Mouse (Mus musculus) myocyte (in vitro differentiated cells): ENCODE results near the gene Tnr. TPM values are rescaled to one million over a fixed set of nuclear protein-coding genes. Genes with fewer than 3 reads are reported as not detected.

Source experiments
- H3K27me3 ChIP-seq: one replicate; pipeline ENCODE4 v1.6.1; 2011; ENCODE audit not compliant: control insufficient read depth, insufficient read depth, insufficient read length
- H3K36me3 ChIP-seq: one replicate; pipeline ENCODE4 v1.6.1; 2011; ENCODE audit not compliant: control insufficient read depth, insufficient read depth
- H3K4me2 ChIP-seq: one replicate; pipeline ENCODE4 v1.6.1; 2011; ENCODE audit warnings: low read depth, control low read depth
- H3K4me3 ChIP-seq: one replicate; pipeline ENCODE4 v1.5.1; 2011; ENCODE audit warnings: mild to moderate bottlenecking, control low read depth, moderate library complexity
- H3K79me2 ChIP-seq: one replicate; pipeline ENCODE4 v1.6.1; 2011; ENCODE audit not compliant: control insufficient read depth, insufficient read depth
- H3ac ChIP-seq: one replicate; pipeline ENCODE4 v1.6.1; 2011; ENCODE audit not compliant: control insufficient read depth, insufficient read length
- CEBPB ChIP-seq: IDR thresholded peaks from 2 replicates; pipeline ENCODE4 v1.6.1; 2011; ENCODE audit warnings: mild to moderate bottlenecking, moderate library complexity; ENCODE audit not compliant: poor library complexity, insufficient read depth, severe bottlenecking
- E2F4 ChIP-seq: IDR thresholded peaks from one replicate; pipeline ENCODE4 v1.6.1; 2011; ENCODE audit warnings: mild to moderate bottlenecking, control low read depth, moderate library complexity; ENCODE audit not compliant: insufficient read depth
- MAX ChIP-seq: IDR thresholded peaks from one replicate; pipeline ENCODE4 v1.6.1; 2011; ENCODE audit warnings: low read depth, mild to moderate bottlenecking, control low read depth
- MYOD1 ChIP-seq, 3 experiments: IDR thresholded peaks; one replicate each; pipeline ENCODE4 v1.6.1; 2011; ENCODE audit warnings: control low read depth in 2 of 3, low read depth in 2 of 3, mild to moderate bottlenecking in 2 of 3, moderate library complexity in 1 of 3; ENCODE audit not compliant: insufficient read length in 2 of 3, control insufficient read depth in 1 of 3
- MYOG ChIP-seq, 3 experiments: IDR thresholded peaks; one replicate each; pipeline ENCODE4 v1.6.1; 2011; ENCODE audit warnings: control low read depth in 2 of 3, low read depth in 2 of 3, mild to moderate bottlenecking in 2 of 3; ENCODE audit not compliant: insufficient read length in 2 of 3, control insufficient read depth in 1 of 3, insufficient read depth in 1 of 3
- POLR2A ChIP-seq: IDR thresholded peaks from one replicate; pipeline ENCODE4 v1.6.1; 2011; ENCODE audit warnings: low read depth, mild to moderate bottlenecking, control low read depth, moderate library complexity; ENCODE audit not compliant: insufficient read length
- POLR2AphosphoS2 ChIP-seq: IDR thresholded peaks from one replicate; pipeline ENCODE4 v1.6.1; 2011; ENCODE audit warnings: low read depth, control low read depth; ENCODE audit not compliant: insufficient read length
- REST ChIP-seq: IDR thresholded peaks from one replicate; pipeline ENCODE4 v1.6.1; 2011; ENCODE audit warnings: mild to moderate bottlenecking, control low read depth, moderate library complexity; ENCODE audit not compliant: insufficient read depth, insufficient read length
- SRF ChIP-seq: IDR thresholded peaks from one replicate; pipeline ENCODE4 v1.6.1; 2011; ENCODE audit warnings: low read depth; ENCODE audit not compliant: control insufficient read depth, insufficient read length
- TCF12 ChIP-seq: IDR thresholded peaks from one replicate; pipeline ENCODE4 v1.6.1; 2011; ENCODE audit warnings: mild to moderate bottlenecking, control low read depth; ENCODE audit not compliant: poor library complexity, insufficient read depth, severe bottlenecking
- TCF3 ChIP-seq: IDR thresholded peaks from one replicate; pipeline ENCODE4 v1.6.1; 2011; ENCODE audit warnings: low read depth, control low read depth; ENCODE audit not compliant: insufficient read length
- USF1 ChIP-seq: IDR thresholded peaks from one replicate; pipeline ENCODE4 v1.6.1; 2011; ENCODE audit warnings: low read depth, mild to moderate bottlenecking, control low read depth, moderate library complexity
- polyA plus RNA-seq: library from polyadenylated mRNA; unstranded; fragments of >200 nt; fragmentation: generic; extraction: Trizol; gene quantifications from one replicate; pipeline ENCODE4 v1.2.1, GENCODE M21; 2012; ENCODE audit warnings: missing spikeins

Tnr gene
- polyA plus RNA-seq, 1 experiment, result 0.02 TPM

GRCm38 (mm10) chr1:159968395-159968794 lies 444.8 kb downstream of the Tnr start:
- H3K27me3 ChIP-seq, result no peaks in the 10 kb centered on the region
- no peak overlapping the region for H3K4me2 ChIP-seq
- no peaks in the 10 kb centered on the region for H3K79me2 ChIP-seq
- no peak overlapping the region for H3ac ChIP-seq
- no peak for TF ChIP-seq MYOD1 (IDR thresholded peaks at IDR 0.05; ENCODE audit: control insufficient read depth in 1 of 3, insufficient read length in 2 of 3, low read depth in 2 of 3)
- TF ChIP-seq TCF3, result no peak
- no peak for TF ChIP-seq POLR2A
- TF ChIP-seq SRF, result no peak
- no peak for TF ChIP-seq MYOG (IDR thresholded peaks at IDR 0.05; ENCODE audit: control insufficient read depth in 1 of 3, insufficient read depth in 1 of 3, insufficient read length in 2 of 3, low read depth in 2 of 3)
- no peak for TF ChIP-seq TCF12
- TF ChIP-seq CEBPB, result no peak
- no peaks in the 10 kb centered on the region for H3K36me3 ChIP-seq
- no peak overlapping the region for H3K4me3 ChIP-seq

DNA sequence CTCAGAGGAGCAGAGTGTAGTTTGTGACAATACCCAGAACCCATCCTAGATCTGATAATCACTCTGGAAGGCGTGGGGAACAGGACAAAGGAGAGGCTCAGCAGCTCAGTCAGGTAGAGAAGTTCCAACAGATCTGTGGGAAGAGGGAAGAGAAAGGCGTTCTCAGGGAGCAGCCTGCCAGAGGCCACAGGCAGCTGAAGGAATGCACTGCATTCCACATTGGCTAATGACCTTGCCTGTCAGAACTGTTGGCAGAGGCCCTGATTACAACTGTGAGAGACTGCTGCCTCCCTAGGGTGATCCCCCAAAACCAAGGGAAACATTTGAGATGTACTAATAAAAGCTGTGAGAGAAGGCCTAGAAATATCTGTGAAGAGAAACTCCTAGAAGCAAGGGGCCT lies 454.2 kb downstream of the Tnr start:
- H3K36me3 ChIP-seq, result no peaks in the 10 kb centered on the region
- H3K4me2 ChIP-seq, result no peak overlapping the region
- H3ac ChIP-seq, result no peak overlapping the region
- H3K79me2 ChIP-seq, result no peaks in the 10 kb centered on the region
- no peak for TF ChIP-seq E2F4
- no peak for TF ChIP-seq TCF3
- no peak for TF ChIP-seq MYOG (IDR thresholded peaks at IDR 0.05; ENCODE audit: control insufficient read depth in 1 of 3, insufficient read depth in 1 of 3, insufficient read length in 2 of 3, low read depth in 2 of 3)
- TF ChIP-seq REST, result no peak
- TF ChIP-seq TCF12, result no peak
- no peak for TF ChIP-seq POLR2AphosphoS2
- no peak for TF ChIP-seq USF1
- no peak overlapping the region for H3K4me3 ChIP-seq
- no peaks in the 10 kb centered on the region for H3K27me3 ChIP-seq

DNA sequence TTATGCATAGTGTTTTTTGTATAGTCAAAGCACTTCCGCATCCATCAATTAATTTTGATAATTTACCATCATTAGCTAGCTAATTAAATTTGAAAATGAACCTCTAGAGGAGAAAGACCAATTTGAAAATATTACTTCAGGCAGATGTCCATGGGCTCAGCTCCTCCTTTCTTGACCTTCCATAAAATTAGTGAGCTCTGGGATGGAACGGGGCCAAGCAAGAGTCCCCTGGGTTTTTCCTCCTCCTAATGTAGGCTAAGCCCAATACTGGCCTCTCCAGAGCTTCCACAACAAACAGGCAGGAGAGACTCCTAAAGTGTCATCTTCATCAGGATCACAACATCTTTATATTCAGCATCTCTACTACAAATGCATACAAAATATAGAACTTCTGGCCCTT lies 455.5 kb downstream of the Tnr start:
- no peaks in the 10 kb centered on the region for H3K79me2 ChIP-seq
- no peak for TF ChIP-seq SRF
- no peak for TF ChIP-seq POLR2AphosphoS2
- TF ChIP-seq MYOG (IDR thresholded peaks at IDR 0.05; ENCODE audit: control insufficient read depth in 1 of 3, insufficient read depth in 1 of 3, insufficient read length in 2 of 3, low read depth in 2 of 3), result no peak
- TF ChIP-seq MAX, result no peak
- TF ChIP-seq TCF3, result no peak
- TF ChIP-seq CEBPB, result no peak
- no peak for TF ChIP-seq TCF12
- H3K4me3 ChIP-seq, result no peak overlapping the region
- no peak overlapping the region for H3K4me2 ChIP-seq
- no peaks in the 10 kb centered on the region for H3K27me3 ChIP-seq
- no peaks in the 10 kb centered on the region for H3K36me3 ChIP-seq
- no peak overlapping the region for H3ac ChIP-seq

DNA sequence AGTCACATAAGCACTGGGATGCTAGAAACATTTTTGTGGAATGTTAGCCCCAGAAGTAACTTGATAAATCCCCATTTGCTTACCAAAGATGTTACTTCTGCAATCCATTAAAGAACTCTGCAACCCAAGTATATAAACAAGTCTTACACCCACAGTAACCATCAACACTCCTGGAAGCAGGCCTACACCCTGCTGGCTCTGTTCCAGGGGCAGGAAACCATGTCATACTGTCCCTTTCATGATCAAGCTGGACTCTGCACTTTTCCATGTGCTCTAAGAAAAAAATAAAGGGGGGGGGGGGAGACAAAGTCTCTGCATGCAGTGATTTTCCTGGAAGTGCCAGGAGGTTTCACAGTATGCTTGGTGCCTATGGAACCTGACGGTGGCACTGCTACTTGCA lies 456.8 kb downstream of the Tnr start:
- Histone ChIP-seq H3ac (no peak overlapping the region), H3K79me2 (no peaks in the 10 kb centered on the region), H3K4me3 (no peak overlapping the region), H3K4me2 (no peak overlapping the region), H3K27me3 (no peaks in the 10 kb centered on the region), H3K36me3 (no peaks in the 10 kb centered on the region)
- TF ChIP-seq REST (no peak), MYOG (IDR thresholded peaks at IDR 0.05; ENCODE audit: control insufficient read depth in 1 of 3, insufficient read depth in 1 of 3, insufficient read length in 2 of 3, low read depth in 2 of 3) (no peak), USF1 (no peak), MAX (no peak), TCF12 (no peak), POLR2AphosphoS2 (no peak), E2F4 (no peak), POLR2A (no peak), SRF (no peak), CEBPB (no peak), TCF3 (no peak), MYOD1 (IDR thresholded peaks at IDR 0.05; ENCODE audit: control insufficient read depth in 1 of 3, insufficient read length in 2 of 3, low read depth in 2 of 3) (no peak)
